Mouse (Mus musculus): ENCODE measurements around the gene Nav2.

GRCm38 (mm10) chr7:49191081-49191678 is 282.7 kb downstream of the Nav2 start:
- TF ChIP-seq CTCF (IDR thresholded peaks at IDR 0.05; ENCODE audit: low read depth) (no peak), EP300 (optimal IDR thresholded peaks at IDR 0.05) (no peak)
